Mouse (Mus musculus): ENCODE results near the gene Ucp3. TPM values are rescaled to one million over a fixed set of nuclear protein-coding genes. Genes with fewer than 3 reads are reported as not detected.

Gene Ucp3
- polyA plus RNA-seq, 1 experiment from 2014 or later = not detected

GRCm38 (mm10) chr7:100534216-100534615 lies 61.4 kb downstream of the Ucp3 start:
- ATAC-seq (replicated peaks; ENCODE audit: low FRiP score, low TSS enrichment, low read depth) (no peak), DNase-seq (ENCODE audit: low spot score) (no peak)
- Histone ChIP-seq H3K27me3 (replicated peaks; ENCODE audit: control insufficient read depth, insufficient read depth, low read length) (no peaks in the 10 kb centered on the region), H3K4me2 (ENCODE audit: low read length) (no peak overlapping the region), H3K27ac (ENCODE audit: low read depth) (no peak overlapping the region), H3K9me3 (ENCODE audit: control insufficient read depth, low read length) (no peaks in the 10 kb centered on the region), H3K9ac (ENCODE audit: low read length) (no peak overlapping the region), H3K4me1 (replicated peaks; ENCODE audit: control insufficient read depth, insufficient read depth, low read length) (peaks cover 6% of the 10 kb centered on the region), H3K4me3 (ENCODE audit: low read depth, low read length) (no peak overlapping the region), H3K36me3 (ENCODE audit: control insufficient read depth, insufficient read depth, low read length) (peaks cover 6% of the 10 kb centered on the region)
- 76% methylated on average over 3 of the region's 3 CpGs for WGBS

- Histone ChIP-seq H3K4me1 (replicated peaks; ENCODE audit: control insufficient read depth, insufficient read depth, low read length) (peaks cover 6% of the 10 kb centered on the region), H3K9ac (ENCODE audit: low read length) (no peak overlapping the region), H3K36me3 (ENCODE audit: control insufficient read depth, insufficient read depth, low read length) (peaks cover 18% of the 10 kb centered on the region), H3K27me3 (replicated peaks; ENCODE audit: control insufficient read depth, insufficient read depth, low read length) (no peaks in the 10 kb centered on the region), H3K9me3 (ENCODE audit: control insufficient read depth, low read length) (no peaks in the 10 kb centered on the region), H3K4me3 (ENCODE audit: low read depth, low read length) (no peak overlapping the region), H3K4me2 (ENCODE audit: low read length) (no peak overlapping the region), H3K27ac (ENCODE audit: low read depth) (no peak overlapping the region)
- WGBS = 84% methylated on average over 2 of the region's 2 CpGs
- no peak for ATAC-seq (replicated peaks; ENCODE audit: low FRiP score, low TSS enrichment, low read depth)
- DNase-seq (ENCODE audit: low spot score) = no peak
These were observed 63.0 kb downstream of the Ucp3 start for GRCm38 (mm10) chr7:100535831-100536230.

Other genes with a start within 250 kb of the Ucp3 start
- gene Pgm2l1, start 245.6 kb upstream of the Ucp3 start, polyA plus RNA-seq (2014; fragmentation: Nextera tagmentation; extraction: Ambion mirVana) = 3.2 and 3.3 TPM in 2 replicates
- gene P4ha3, start 187.5 kb upstream of the Ucp3 start, polyA plus RNA-seq (2014; fragmentation: Nextera tagmentation; extraction: Ambion mirVana) = 4.4 and 5.8 TPM in 2 replicates
- 23.6 and 25.4 TPM in 2 replicates for gene C2cd3, start 100.8 kb upstream of the Ucp3 start, polyA plus RNA-seq (2014; fragmentation: Nextera tagmentation; extraction: Ambion mirVana)
- 55.0 and 55.9 TPM in 2 replicates for gene Ppme1, start 100.7 kb upstream of the Ucp3 start, polyA plus RNA-seq (2014; fragmentation: Nextera tagmentation; extraction: Ambion mirVana)
- 157 and 179 TPM in 2 replicates for gene Ucp2, start 20.3 kb downstream of the Ucp3 start, polyA plus RNA-seq (2014; fragmentation: Nextera tagmentation; extraction: Ambion mirVana)
- gene Dnajb13, start 42.0 kb downstream of the Ucp3 start, polyA plus RNA-seq (2014; fragmentation: Nextera tagmentation; extraction: Ambion mirVana) = 0.24 and 0.26 TPM in 2 replicates
- 33.8 and 36.9 TPM in 2 replicates for gene Coa4, start 64.1 kb downstream of the Ucp3 start, polyA plus RNA-seq (2014; fragmentation: Nextera tagmentation; extraction: Ambion mirVana)
- gene Rab6a, start 134.4 kb downstream of the Ucp3 start, polyA plus RNA-seq (2014; fragmentation: Nextera tagmentation; extraction: Ambion mirVana) = 118 and 121 TPM in 2 replicates
- 89.4 and 94.6 TPM in 2 replicates for gene Mrpl48, start 135.3 kb downstream of the Ucp3 start, polyA plus RNA-seq (2014; fragmentation: Nextera tagmentation; extraction: Ambion mirVana)
- gene Plekhb1, start 189.4 kb downstream of the Ucp3 start, polyA plus RNA-seq (2014; fragmentation: Nextera tagmentation; extraction: Ambion mirVana) = 16.2 and 19.1 TPM in 2 replicates
- gene Fam168a, start 233.6 kb downstream of the Ucp3 start, polyA plus RNA-seq (2014; fragmentation: Nextera tagmentation; extraction: Ambion mirVana) = 42.9 and 46.1 TPM in 2 replicates

Data from intestine, embryonic 14.5 days (tissue).